Mouse (Mus musculus): ENCODE data around the gene Atp6v0b. TPM values are rescaled to one million over a fixed set of nuclear protein-coding genes. Genes with fewer than 3 reads are reported as not detected.

Gene Atp6v0b
- polyA plus RNA-seq, 1 experiment from 2014 or later = 531 TPM

GRCm38 (mm10) chr4:117869317-117869716 lies 17.8 kb downstream of the Atp6v0b start:
- Histone ChIP-seq H3K4me2 (ENCODE audit: low read length) (no peak overlapping the region), H3K4me3 (replicated peaks; ENCODE audit: low read length) (no peak overlapping the region), H3K9ac (replicated peaks; ENCODE audit: low read depth, low read length) (no peak overlapping the region), H3K27me3 (replicated peaks; ENCODE audit: control insufficient read depth, insufficient read depth, low read length) (0 out of 2 replicates have a peak, but pooled peaks cover 2% of the 10 kb centered on the region), H3K27ac (ENCODE audit: low read length) (no peak overlapping the region), H3K9me3 (ENCODE audit: control insufficient read depth, low read length) (no peaks in the 10 kb centered on the region), H3K4me1 (replicated peaks; ENCODE audit: control insufficient read depth, insufficient read depth, low read length) (peaks cover 7% of the 10 kb centered on the region), H3K36me3 (ENCODE audit: control insufficient read depth, insufficient read depth) (peaks cover 6% of the 10 kb centered on the region; the same call in 1 of the 2 replicates)
- 69% methylated on average over 9 of the region's 9 CpGs for WGBS
- no peak for ATAC-seq

- Histone ChIP-seq H3K4me2 (ENCODE audit: low read length) (no peak overlapping the region), H3K36me3 (ENCODE audit: control insufficient read depth, insufficient read depth) (no peaks in the 10 kb centered on the region), H3K9me3 (ENCODE audit: control insufficient read depth, low read length) (no peaks in the 10 kb centered on the region), H3K4me3 (replicated peaks; ENCODE audit: low read length) (no peak overlapping the region), H3K27ac (ENCODE audit: low read length) (no peak overlapping the region), H3K4me1 (replicated peaks; ENCODE audit: control insufficient read depth, insufficient read depth, low read length) (peaks cover 11% of the 10 kb centered on the region), H3K9ac (replicated peaks; ENCODE audit: low read depth, low read length) (no peak overlapping the region), H3K27me3 (replicated peaks; ENCODE audit: control insufficient read depth, insufficient read depth, low read length) (0 out of 2 replicates have a peak, but pooled peaks cover 2% of the 10 kb centered on the region)
- peak; percentile 43 for ATAC-seq
- 11% methylated on average over 24 of the region's 24 CpGs for WGBS
Measured at GRCm38 (mm10) chr4:117867823-117868222, 19.3 kb downstream of the Atp6v0b start.

GRCm38 (mm10) chr4:117867000-117867399 lies 20.1 kb downstream of the Atp6v0b start:
- no peak overlapping the region for H3K4me2 ChIP-seq (ENCODE audit: low read length)
- ATAC-seq = no peak
- no peak overlapping the region for H3K27ac ChIP-seq (ENCODE audit: low read length)
- no peak overlapping the region for H3K9ac ChIP-seq (replicated peaks; ENCODE audit: low read depth, low read length)
- 0 out of 2 replicates have a peak, but pooled peaks cover 2% of the 10 kb centered on the region for H3K27me3 ChIP-seq (replicated peaks; ENCODE audit: control insufficient read depth, insufficient read depth, low read length)
- H3K9me3 ChIP-seq (ENCODE audit: control insufficient read depth, low read length) = no peaks in the 10 kb centered on the region
- H3K4me3 ChIP-seq (replicated peaks; ENCODE audit: low read length) = no peak overlapping the region
- 82% methylated on average over 6 of the region's 6 CpGs for WGBS
- peaks cover 12% of the 10 kb centered on the region for H3K4me1 ChIP-seq (replicated peaks; ENCODE audit: control insufficient read depth, insufficient read depth, low read length)
- no peaks in the 10 kb centered on the region for H3K36me3 ChIP-seq (ENCODE audit: control insufficient read depth, insufficient read depth)

GRCm38 (mm10) chr4:117866083-117866482 lies 21.1 kb downstream of the Atp6v0b start:
- H3K4me1 ChIP-seq (replicated peaks; ENCODE audit: control insufficient read depth, insufficient read depth, low read length) = peaks cover 12% of the 10 kb centered on the region
- H3K4me2 ChIP-seq (ENCODE audit: low read length) = no peak overlapping the region
- no peak overlapping the region for H3K27ac ChIP-seq (ENCODE audit: low read length)
- ATAC-seq = no peak
- H3K9ac ChIP-seq (replicated peaks; ENCODE audit: low read depth, low read length) = no peak overlapping the region
- 51% methylated on average over 9 of the region's 9 CpGs for WGBS
- H3K9me3 ChIP-seq (ENCODE audit: control insufficient read depth, low read length) = no peaks in the 10 kb centered on the region
- H3K4me3 ChIP-seq (replicated peaks; ENCODE audit: low read length) = no peak overlapping the region
- H3K27me3 ChIP-seq (replicated peaks; ENCODE audit: control insufficient read depth, insufficient read depth, low read length) = 0 out of 2 replicates have a peak, but pooled peaks cover 2% of the 10 kb centered on the region
- H3K36me3 ChIP-seq (ENCODE audit: control insufficient read depth, insufficient read depth) = no peaks in the 10 kb centered on the region

- no peaks in the 10 kb centered on the region for H3K9me3 ChIP-seq (ENCODE audit: control insufficient read depth, low read length)
- H3K27ac ChIP-seq (ENCODE audit: low read length) = no peak overlapping the region
- WGBS = 29% methylated on average over 4 of the region's 4 CpGs
- no peak overlapping the region for H3K4me3 ChIP-seq (replicated peaks; ENCODE audit: low read length)
- H3K9ac ChIP-seq (replicated peaks; ENCODE audit: low read depth, low read length) = no peak overlapping the region
- H3K36me3 ChIP-seq (ENCODE audit: control insufficient read depth, insufficient read depth) = no peaks in the 10 kb centered on the region
- H3K4me1 ChIP-seq (replicated peaks; ENCODE audit: control insufficient read depth, insufficient read depth, low read length) = peaks cover 12% of the 10 kb centered on the region
- 0 out of 2 replicates have a peak, but pooled peaks cover 2% of the 10 kb centered on the region for H3K27me3 ChIP-seq (replicated peaks; ENCODE audit: control insufficient read depth, insufficient read depth, low read length)
- no peak overlapping the region for H3K4me2 ChIP-seq (ENCODE audit: low read length)
- ATAC-seq = peak; percentile 94
Measured at GRCm38 (mm10) chr4:117862823-117863222, 24.3 kb downstream of the Atp6v0b start.

- Histone ChIP-seq H3K27ac (ENCODE audit: low read length) (no peak overlapping the region), H3K4me3 (replicated peaks; ENCODE audit: low read length) (no peak overlapping the region), H3K27me3 (replicated peaks; ENCODE audit: control insufficient read depth, insufficient read depth, low read length) (no peaks in the 10 kb centered on the region), H3K36me3 (ENCODE audit: control insufficient read depth, insufficient read depth) (no peaks in the 10 kb centered on the region), H3K9me3 (ENCODE audit: control insufficient read depth, low read length) (no peaks in the 10 kb centered on the region), H3K4me1 (replicated peaks; ENCODE audit: control insufficient read depth, insufficient read depth, low read length) (peaks cover 8% of the 10 kb centered on the region; the same call in 1 of the 2 replicates), H3K9ac (replicated peaks; ENCODE audit: low read depth, low read length) (no peak overlapping the region), H3K4me2 (ENCODE audit: low read length) (no peak overlapping the region)
- no peak for ATAC-seq
- whole genome bisulfite sequencing = 70% methylated on average over 9 of the region's 9 CpGs
Measured at GRCm38 (mm10) chr4:117860570-117860969, 26.6 kb downstream of the Atp6v0b start.

- Histone ChIP-seq H3K4me1 (replicated peaks; ENCODE audit: control insufficient read depth, insufficient read depth, low read length) (peaks cover 8% of the 10 kb centered on the region; the same call in 1 of the 2 replicates), H3K9ac (replicated peaks; ENCODE audit: low read depth, low read length) (no peak overlapping the region), H3K9me3 (ENCODE audit: control insufficient read depth, low read length) (no peaks in the 10 kb centered on the region), H3K27me3 (replicated peaks; ENCODE audit: control insufficient read depth, insufficient read depth, low read length) (no peaks in the 10 kb centered on the region), H3K4me2 (ENCODE audit: low read length) (no peak overlapping the region), H3K4me3 (replicated peaks; ENCODE audit: low read length) (no peak overlapping the region), H3K36me3 (ENCODE audit: control insufficient read depth, insufficient read depth) (no peaks in the 10 kb centered on the region), H3K27ac (ENCODE audit: low read length) (no peak overlapping the region)
- no peak for ATAC-seq
- WGBS = 71% methylated on average over 3 of the region's 3 CpGs
Measured at GRCm38 (mm10) chr4:117858794-117859193, 28.3 kb downstream of the Atp6v0b start.

GRCm38 (mm10) chr4:117855146-117855545 lies 32.0 kb downstream of the Atp6v0b start:
- WGBS = 61% methylated on average over 9 of the region's 9 CpGs
- no peak overlapping the region for H3K27ac ChIP-seq (ENCODE audit: low read length)

GRCm38 (mm10) chr4:117852152-117852868 lies 34.8 kb downstream of the Atp6v0b start:
- H3K36me3 ChIP-seq (ENCODE audit: control insufficient read depth, insufficient read depth) = no peaks in the 10 kb centered on the region
- H3K9ac ChIP-seq (replicated peaks; ENCODE audit: low read depth, low read length) = no peak overlapping the region
- WGBS = 88% methylated on average over 10 of the region's 10 CpGs
- no peak overlapping the region for H3K4me3 ChIP-seq (replicated peaks; ENCODE audit: low read length)
- no peaks in the 10 kb centered on the region for H3K27me3 ChIP-seq (replicated peaks; ENCODE audit: control insufficient read depth, insufficient read depth, low read length)
- no peaks in the 10 kb centered on the region for H3K9me3 ChIP-seq (ENCODE audit: control insufficient read depth, low read length)
- no peak overlapping the region for H3K4me2 ChIP-seq (ENCODE audit: low read length)
- no peak for ATAC-seq
- no peak overlapping the region for H3K27ac ChIP-seq (ENCODE audit: low read length)
- H3K4me1 ChIP-seq (replicated peaks; ENCODE audit: control insufficient read depth, insufficient read depth, low read length) = no peaks in the 10 kb centered on the region; the same call in 1 of the 2 replicates

More at GRCm38 (mm10) chr4:117855146-117855545, 32.0 kb downstream of the Atp6v0b start:
- no peak overlapping the region for H3K9ac ChIP-seq (replicated peaks; ENCODE audit: low read depth, low read length)
- no peaks in the 10 kb centered on the region for H3K27me3 ChIP-seq (replicated peaks; ENCODE audit: control insufficient read depth, insufficient read depth, low read length)
- no peak for ATAC-seq
- no peak overlapping the region for H3K4me3 ChIP-seq (replicated peaks; ENCODE audit: low read length)
- no peaks in the 10 kb centered on the region for H3K36me3 ChIP-seq (ENCODE audit: control insufficient read depth, insufficient read depth)
- no peaks in the 10 kb centered on the region for H3K4me1 ChIP-seq (replicated peaks; ENCODE audit: control insufficient read depth, insufficient read depth, low read length)
- H3K9me3 ChIP-seq (ENCODE audit: control insufficient read depth, low read length) = no peaks in the 10 kb centered on the region
- H3K4me2 ChIP-seq (ENCODE audit: low read length) = no peak overlapping the region

Measured in forebrain, embryonic 16.5 days (tissue).